Mouse (Mus musculus): Measurements from ENCODE around the gene Xxylt1.

- TF ChIP-seq CTCF (IDR thresholded peaks at IDR 0.05; ENCODE audit: borderline replicate concordance, extremely low read depth, insufficient read depth, insufficient read length) (no peak), POLR2A (IDR thresholded peaks at IDR 0.05; ENCODE audit: borderline replicate concordance, extremely low read depth, insufficient read depth, insufficient read length, poor library complexity, severe bottlenecking) (no peak)
Measured at GRCm38 (mm10) chr16:30968402-30969151, 112.7 kb downstream of the Xxylt1 start.
